Mouse (Mus musculus) ES-E14 (cell line): ENCODE results near the gene Csnk1e. TPM values are rescaled to one million over a fixed set of nuclear protein-coding genes. Genes with fewer than 3 reads are reported as not detected.

Experiments used
- DNase-seq: peaks from one replicate; pipeline ENCODE4 v3.0.0-alpha.2; 2013; ENCODE audit warnings: low read depth, low spot score
- H3K27ac ChIP-seq: 2 replicates; pipeline ENCODE4 v1.5.1; 2012; ENCODE audit warnings: low read depth, mild to moderate bottlenecking, low read length, moderate library complexity, mixed read lengths; ENCODE audit not compliant: poor library complexity, insufficient read depth, severe bottlenecking
- H3K36me3 ChIP-seq: 2 replicates; pipeline ENCODE4 v1.6.1; 2012; ENCODE audit warnings: mild to moderate bottlenecking, low read length, moderate library complexity, mixed read lengths; ENCODE audit not compliant: control insufficient read depth, poor library complexity, insufficient read depth, severe bottlenecking
- H3K4me1 ChIP-seq, 2 experiments: fragments of 150-350 bp in 1 of 2; sonication (generic) in 1 of 2; 2 replicates each; pipeline ENCODE4 v1.6.1; 2012; ENCODE audit warnings: low read length in 2 of 2, mild to moderate bottlenecking in 1 of 2, mixed read lengths in 1 of 2; ENCODE audit not compliant: control insufficient read depth in 2 of 2, insufficient read depth in 2 of 2, poor library complexity in 1 of 2
- H3K4me3 ChIP-seq, 2 experiments: fragments of 150-350 bp in 1 of 2; sonication (generic) in 1 of 2; 2 replicates each; pipeline ENCODE4 v1.5.1; 2012; ENCODE audit warnings: low read length in 2 of 2, low read depth in 1 of 2, mild to moderate bottlenecking in 1 of 2, mixed read lengths in 1 of 2; ENCODE audit not compliant: insufficient read depth in 1 of 2, poor library complexity in 1 of 2, severe bottlenecking in 1 of 2
- H3K9ac ChIP-seq: 2 replicates; pipeline ENCODE4 v1.6.1; 2012; ENCODE audit warnings: low read depth, mild to moderate bottlenecking, low read length, mixed read lengths; ENCODE audit not compliant: poor library complexity, insufficient read depth, severe bottlenecking
- H3K9me3 ChIP-seq: fragments of 150-350 bp; sonication (generic); 2 replicates; pipeline ENCODE4 v1.6.1; 2012; ENCODE audit warnings: low read depth, mild to moderate bottlenecking, low read length; ENCODE audit not compliant: control insufficient read depth, insufficient read depth
- CHD2 ChIP-seq: IDR thresholded peaks from 2 replicates; pipeline ENCODE4 v1.6.1; 2014; ENCODE audit warnings: mild to moderate bottlenecking, low read depth, low read length, inconsistent platforms
- HCFC1 ChIP-seq: IDR thresholded peaks from 2 replicates; pipeline ENCODE4 v1.6.1; 2012; ENCODE audit warnings: low read length, inconsistent platforms, borderline replicate concordance; ENCODE audit not compliant: insufficient read depth
- MAFK ChIP-seq: IDR thresholded peaks from 2 replicates; pipeline ENCODE4 v1.6.1; 2014; ENCODE audit warnings: mild to moderate bottlenecking, low read depth, low read length, inconsistent platforms; ENCODE audit not compliant: insufficient read depth
- ZC3H11A ChIP-seq: IDR thresholded peaks from 2 replicates; pipeline ENCODE4 v1.6.1; 2012; ENCODE audit warnings: low read depth, mild to moderate bottlenecking, inconsistent platforms, low read length, borderline replicate concordance
- ZNF384 ChIP-seq: IDR thresholded peaks from 2 replicates; pipeline ENCODE4 v1.6.1; 2012; ENCODE audit warnings: low read depth, low read length, inconsistent platforms
- in situ Hi-C, 2 experiments: fragments of 600-800 bp; cut with MboI; formaldehyde crosslinking; loops; one replicate each; pipeline ENCODE4 v1.15.1; 2025; ENCODE audit warnings: low sequenced_read_pairs in 2 of 2, inconsistent platforms in 1 of 2; ENCODE audit not compliant: unreplicated experiment in 2 of 2
- total RNA-seq: library from RNA; depleted of rRNA; stranded (reverse); fragments of 300-350 nt; gene quantifications from 2 replicates; pipeline ENCODE4 v1.2.3, GENCODE M21; 2012

Gene Csnk1e
- total RNA-seq, 1 experiment: 82.0 TPM

DNA sequence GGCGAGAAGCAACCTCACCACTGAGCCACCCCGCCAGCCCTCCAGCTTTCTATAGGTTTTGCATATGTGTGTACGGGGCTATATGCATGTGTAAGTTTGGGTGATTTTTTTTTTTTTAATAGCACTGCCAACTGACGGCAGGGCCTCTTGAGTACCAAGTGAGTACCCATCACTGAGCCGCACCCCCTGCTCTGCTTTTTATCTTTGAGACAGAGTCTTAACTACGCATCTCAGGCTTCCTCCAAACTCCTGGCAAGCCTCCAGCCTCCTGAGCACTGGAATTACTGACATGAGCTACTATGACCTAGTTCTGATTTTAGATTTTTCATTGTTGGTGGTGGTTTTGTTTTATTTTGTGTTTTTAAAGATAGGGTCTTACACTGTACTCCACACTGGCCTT is 27.9 kb downstream of the Csnk1e start:
- Histone ChIP-seq H3K9ac (no peak overlapping the region), H3K4me1 (peaks cover 0 to 14% of the 10 kb centered on the region in 2 experiments; a peak in 3 of 4 replicates), H3K9me3 (no peaks in the 10 kb centered on the region), H3K27ac (no peak overlapping the region), H3K36me3 (peaks cover 57% of the 10 kb centered on the region), H3K4me3 (no peak overlapping the region)
- DNase-seq: no peak
- no peak for TF ChIP-seq ZC3H11A
- no peak for TF ChIP-seq ZNF384
- TF ChIP-seq CHD2: no peak
- TF ChIP-seq MAFK: no peak
- TF ChIP-seq HCFC1: no peak
- in situ Hi-C loops: no loop called here

- Histone ChIP-seq H3K9me3 (no peaks in the 10 kb centered on the region), H3K4me3 (no peak overlapping the region), H3K4me1 (peaks cover 0 to 16% of the 10 kb centered on the region in 2 experiments; a peak in 2 of 4 replicates), H3K27ac (no peak overlapping the region), H3K9ac (no peak overlapping the region), H3K36me3 (peaks cover 67% of the 10 kb centered on the region)
- no peak for TF ChIP-seq CHD2
- TF ChIP-seq MAFK: no peak
- TF ChIP-seq ZC3H11A: no peak
- in situ Hi-C loops: no loop called here
- no peak for DNase-seq
Measured at GRCm38 (mm10) chr15:79425516-79425915, 29.9 kb downstream of the Csnk1e start.

- peaks cover 0 to 11% of the 10 kb centered on the region in 2 experiments; a peak in 2 of 4 replicates for H3K4me1 ChIP-seq
- H3K9ac ChIP-seq: no peak overlapping the region
- H3K4me3 ChIP-seq: no peak overlapping the region
- H3K9me3 ChIP-seq: no peaks in the 10 kb centered on the region
- DNase-seq: no peak
- TF ChIP-seq ZNF384 (no peak), CHD2 (no peak), HCFC1 (no peak), MAFK (no peak), ZC3H11A (no peak)
- no peak overlapping the region for H3K27ac ChIP-seq
- in situ Hi-C loops: no loop called here
- peaks cover 69% of the 10 kb centered on the region for H3K36me3 ChIP-seq
Measured at GRCm38 (mm10) chr15:79424602-79425001, 30.8 kb downstream of the Csnk1e start.

- Histone ChIP-seq H3K4me1 (peaks cover under 1 to 18% of the 10 kb centered on the region in 2 experiments; a peak in 2 of 4 replicates), H3K27ac (no peak overlapping the region), H3K9me3 (no peaks in the 10 kb centered on the region), H3K4me3 (no peak overlapping the region), H3K9ac (no peak overlapping the region), H3K36me3 (peaks cover 72% of the 10 kb centered on the region)
- in situ Hi-C loops: no loop called here
- TF ChIP-seq MAFK: no peak
- TF ChIP-seq ZNF384: no peak
- TF ChIP-seq CHD2: no peak
- TF ChIP-seq ZC3H11A: no peak
- TF ChIP-seq HCFC1: no peak
- no peak for DNase-seq
Measured at GRCm38 (mm10) chr15:79422715-79423243, 32.6 kb downstream of the Csnk1e start.

DNA sequence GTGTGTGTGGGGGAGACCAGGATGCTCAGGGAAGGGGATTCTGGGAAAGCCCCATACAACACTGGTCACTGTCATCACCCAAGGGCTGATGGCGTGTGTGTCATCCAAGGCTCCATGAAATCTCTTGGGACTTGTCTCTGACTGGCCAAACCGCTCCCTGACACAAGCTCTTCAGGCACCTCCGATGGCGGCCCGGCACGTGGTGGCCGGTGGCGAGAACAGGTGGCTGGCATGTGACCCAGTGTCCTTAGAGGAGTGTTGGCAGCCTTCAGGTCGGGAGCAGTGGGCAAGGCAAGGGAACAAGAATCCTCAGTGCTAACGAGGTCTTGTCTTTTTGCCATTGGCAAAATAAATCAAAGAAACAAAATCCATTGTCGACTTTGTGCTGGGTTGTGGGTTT is 36.7 kb downstream of the Csnk1e start:
- in situ Hi-C loops: no loop called here
- DNase-seq: no peak
- peaks cover 14 to 26% of the 10 kb centered on the region in 2 experiments for H3K4me1 ChIP-seq
- no peak overlapping the region for H3K4me3 ChIP-seq
- peaks cover 49% of the 10 kb centered on the region for H3K36me3 ChIP-seq
- H3K27ac ChIP-seq: no peak overlapping the region
- no peak overlapping the region for H3K9ac ChIP-seq
- H3K9me3 ChIP-seq: no peaks in the 10 kb centered on the region
- TF ChIP-seq ZNF384 (no peak), CHD2 (no peak), MAFK (no peak), ZC3H11A (no peak)
